In the genomic region with DNA sequence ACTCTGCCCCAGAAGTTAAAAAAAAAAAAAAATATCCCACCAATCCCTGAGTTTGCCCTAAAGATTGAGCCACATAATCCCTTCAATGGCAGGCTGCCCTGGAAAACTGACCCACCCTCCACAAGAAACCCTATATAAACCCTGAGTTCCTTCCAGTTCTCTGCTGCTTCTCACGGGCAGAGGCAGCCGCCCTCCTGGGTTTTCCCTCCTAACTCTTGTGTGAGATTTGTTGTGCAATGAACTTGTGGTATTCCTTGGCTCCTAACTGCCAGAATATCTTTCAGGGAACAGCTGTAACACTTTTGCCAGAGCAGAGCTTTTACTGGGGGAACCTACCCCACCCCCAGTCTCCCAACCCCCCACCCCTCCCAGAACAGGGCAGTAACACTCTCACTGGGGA, we compare ENCODE assay signal across 32 mouse cellular contexts. TPM values are rescaled to one million over a fixed set of nuclear protein-coding genes. Genes with fewer than 3 reads are reported as not detected.
DNase-seq lines count a peak whose midpoint lies in the region; ATAC-seq and TF ChIP-seq lines count a peak whose summit lies in the region.
"Had no signal": no experiment of that assay in that cellular context is flagged by ENCODE, and none has a peak within 500 bp of the region (broad histone marks: within the 10 kb centered on the region; RNA-seq: fewer than 3 reads in every experiment).

No protein-coding gene starts in this region.

- DNase-seq in lung, adult 2 months: no peak
- peak; percentile 67 for DNase-seq in fibroblast of lung, adult 2 months (ENCODE audit: low read depth)
- DNase-seq in right cerebral cortex, postnatal 25 days: no peak
- no peak for DNase-seq in right cerebral cortex, postnatal 4 days
- DNase-seq in frontal cortex, adult 2 months (ENCODE audit: extremely low spot score in 1 of 2, low spot score in 1 of 2): no peak
- DNase-seq: adrenal gland, postnatal 14 days; cerebellum, adult 11 months; cerebellum, adult 9-10 months; embryo, embryonic 11 days; forebrain, postnatal 0 days; gastrocnemius, postnatal 14 days; heart, postnatal 36 days; kidney, adult 2 months; kidney, postnatal 36 days; right cerebral cortex, adult 18-20 months; thymus, postnatal 14 days had no signal

- peak overlapping the region; percentile 22; the same call in 1 of the 2 replicates for H3K27ac ChIP-seq in lung, embryonic 15.5 days
- no peak overlapping the region for H3K27ac ChIP-seq in lung, embryonic 16.5 days (ENCODE audit: low read length)
- H3K27ac ChIP-seq: forebrain, embryonic 12.5 days; heart, embryonic 10.5 days; heart, embryonic 15.5 days; hindbrain, embryonic 12.5 days; hindbrain, postnatal 0 days; intestine, embryonic 15.5 days; layer of hippocampus, adult 2 months; midbrain, embryonic 10.5 days; neural tube, embryonic 12.5 days; stomach, embryonic 15.5 days had no signal

- H3K4me1 ChIP-seq in lung, embryonic 15.5 days: peaks cover 4% of the 10 kb centered on the region; the same call in 1 of the 2 replicates
- H3K4me1 ChIP-seq in lung, adult 2 months (ENCODE audit: control insufficient read depth, insufficient read depth, low read length): no peaks in the 10 kb centered on the region; the same call in 1 of the 2 replicates
- peaks cover 7% of the 10 kb centered on the region for H3K4me1 ChIP-seq in lung, embryonic 16.5 days (replicated peaks; ENCODE audit: control insufficient read depth, insufficient read depth, low read length)
- H3K4me1 ChIP-seq: forebrain, embryonic 12.5 days; heart, embryonic 10.5 days; heart, embryonic 15.5 days; hindbrain, embryonic 12.5 days; stomach, embryonic 15.5 days had no signal

- H3K9ac ChIP-seq in lung, embryonic 15.5 days: no peak overlapping the region
- no peak overlapping the region for H3K9ac ChIP-seq in lung, embryonic 16.5 days (ENCODE audit: low read length)
- H3K9ac ChIP-seq: forebrain, embryonic 12.5 days; forebrain, postnatal 0 days; heart, embryonic 15.5 days; hindbrain, embryonic 12.5 days; intestine, embryonic 15.5 days; neural tube, embryonic 12.5 days; stomach, embryonic 15.5 days had no signal

- no peak overlapping the region for H3K4me2 ChIP-seq in lung, embryonic 15.5 days
- H3K4me2 ChIP-seq in lung, embryonic 16.5 days (ENCODE audit: low read depth, low read length): no peak overlapping the region
- H3K4me2 ChIP-seq: forebrain, embryonic 12.5 days; heart, embryonic 15.5 days; hindbrain, embryonic 12.5 days; intestine, embryonic 15.5 days; liver, embryonic 11.5 days; neural tube, embryonic 12.5 days; stomach, embryonic 15.5 days had no signal

- no peak for TF ChIP-seq POLR2A in lung, adult 2 months (IDR thresholded peaks at IDR 0.05; ENCODE audit: borderline replicate concordance, extremely low read depth, low read depth, low read length)

- no peak for TF ChIP-seq CTCF in lung, adult 2 months (IDR thresholded peaks at IDR 0.05; ENCODE audit: insufficient read depth, low read length)

- no peaks in the 10 kb centered on the region for H3K27me3 ChIP-seq in lung, embryonic 15.5 days
- H3K27me3 ChIP-seq in lung, embryonic 16.5 days (ENCODE audit: control insufficient read depth, insufficient read depth, low read depth, low read length): no peaks in the 10 kb centered on the region
- H3K27me3 ChIP-seq: forebrain, embryonic 12.5 days; heart, embryonic 15.5 days; hindbrain, embryonic 12.5 days; intestine, embryonic 15.5 days; neural tube, embryonic 12.5 days; Patski; stomach, embryonic 15.5 days had no signal

- H3K4me3 ChIP-seq in lung, embryonic 15.5 days: no peak overlapping the region
- no peak overlapping the region for H3K4me3 ChIP-seq in lung, adult 2 months (replicated peaks; ENCODE audit: extremely low read depth, low read depth, low read length)
- H3K4me3 ChIP-seq in lung, embryonic 16.5 days (ENCODE audit: low read length): no peak overlapping the region
- H3K4me3 ChIP-seq: erythroblast, embryonic 14.5 days; forebrain, embryonic 12.5 days; heart, embryonic 10.5 days; heart, embryonic 15.5 days; hindbrain, embryonic 12.5 days; intestine, embryonic 15.5 days; layer of hippocampus, adult 2 months; midbrain, embryonic 10.5 days; myocyte; neural tube, embryonic 12.5 days; stomach, embryonic 15.5 days had no signal

- WGBS in lung, embryonic 15.5 days: 18% methylated on average over 2 of the region's 2 CpGs
- 41% methylated on average over 2 of the region's 2 CpGs for WGBS in lung, adult 2 months
- WGBS in lung, embryonic 16.5 days: 23% methylated on average over 2 of the region's 2 CpGs

- H3K9me3 ChIP-seq in lung, embryonic 15.5 days: no peaks in the 10 kb centered on the region
- H3K9me3 ChIP-seq in lung, embryonic 16.5 days (ENCODE audit: control insufficient read depth, low read length): no peaks in the 10 kb centered on the region
- H3K9me3 ChIP-seq: forebrain, embryonic 12.5 days; heart, embryonic 10.5 days; heart, embryonic 15.5 days; hindbrain, embryonic 12.5 days; intestine, embryonic 15.5 days; midbrain, embryonic 10.5 days; neural tube, embryonic 12.5 days; stomach, embryonic 15.5 days had no signal

- H3K36me3 ChIP-seq in lung, embryonic 15.5 days: no peaks in the 10 kb centered on the region
- H3K36me3 ChIP-seq in lung, embryonic 16.5 days (ENCODE audit: control insufficient read depth, insufficient read depth, low read length): no peaks in the 10 kb centered on the region
- H3K36me3 ChIP-seq: forebrain, embryonic 12.5 days; heart, embryonic 10.5 days; heart, embryonic 15.5 days; hindbrain, embryonic 12.5 days; intestine, embryonic 15.5 days; midbrain, embryonic 10.5 days; neural tube, embryonic 12.5 days; stomach, embryonic 15.5 days had no signal

- ATAC-seq in lung, embryonic 15.5 days (ENCODE audit: borderline replicate concordance, extremely low read depth, low FRiP score, low TSS enrichment): peak; percentile 43; the same call in 1 of the 2 replicates
- ATAC-seq in lung, embryonic 16.5 days (ENCODE audit: low read depth): peak; percentile 73
- ATAC-seq: forebrain, postnatal 0 days; hindbrain, postnatal 0 days; intestine, embryonic 15.5 days; Patski had no signal

RNA-seq across cellular contexts. Expression of gene Sned1, which starts 16.9 kb away (rescaled TPM):
- polyA plus RNA-seq in lung, embryonic 15.5 days (2015; fragmentation: Nextera tagmentation; extraction: Ambion mirVana): 19.6 and 23.2 TPM in 2 replicates
- polyA plus RNA-seq in lung, adult 2 months (2012; rRNA removed): 26.6 and 28.1 TPM in 2 replicates
- 20.2 and 22.6 TPM in 2 replicates for polyA plus RNA-seq in lung, embryonic 16.5 days (2015; fragmentation: Nextera tagmentation; extraction: Ambion mirVana)
- polyA plus RNA-seq in frontal cortex, adult 2 months (2012; rRNA removed): 6.0 and 7.7 TPM in 2 replicates
- polyA plus RNA-seq: erythroblast, embryonic 14.5 days had no signal

RNA-seq across cellular contexts. Expression of gene Mterf4, which starts 53.1 kb away (rescaled TPM):
- polyA plus RNA-seq in lung, embryonic 15.5 days (2015; fragmentation: Nextera tagmentation; extraction: Ambion mirVana): 29.5 and 32.7 TPM in 2 replicates
- 7.4 and 9.8 TPM in 2 replicates for polyA plus RNA-seq in lung, adult 2 months (2012; rRNA removed)
- 34.2 and 36.4 TPM in 2 replicates for polyA plus RNA-seq in lung, embryonic 16.5 days (2015; fragmentation: Nextera tagmentation; extraction: Ambion mirVana)
- 16.0 and 18.6 TPM in 2 replicates for polyA plus RNA-seq in frontal cortex, adult 2 months (2012; rRNA removed)
